Mouse (Mus musculus) forebrain, embryonic 12.5 days (tissue): ENCODE results near the gene Cirbp. TPM values are rescaled to one million over a fixed set of nuclear protein-coding genes. Genes with fewer than 3 reads are reported as not detected.

Experiments used
- polyA plus RNA-seq: library from polyadenylated mRNA; unstranded; fragments of >200 nt; fragmentation: Nextera tagmentation; extraction: Ambion mirVana; gene quantifications from 2 replicates; pipeline ENCODE4 v1.2.1, GENCODE M21; 2016

Cirbp gene
- polyA plus RNA-seq, 1 experiment from 2014 or later, result 240 TPM

Other genes with a start within 250 kb of the Cirbp start
- gene Kiss1r, start 249.0 kb upstream of the Cirbp start, polyA plus RNA-seq, result 0.96 and 1.1 TPM in 2 replicates
- 162 and 173 TPM in 2 replicates for gene R3hdm4, start 244.8 kb upstream of the Cirbp start, polyA plus RNA-seq
- gene Arid3a, start 238.9 kb upstream of the Cirbp start, polyA plus RNA-seq, result 4.5 and 4.7 TPM in 2 replicates
- 94.4 and 96.0 TPM in 2 replicates for gene Wdr18, start 205.8 kb upstream of the Cirbp start, polyA plus RNA-seq
- 0.46 TPM in 2 replicates for gene Grin3b, start 195.3 kb upstream of the Cirbp start, polyA plus RNA-seq
- 14.7 and 19.2 TPM in 2 replicates for gene Tmem259, start 181.7 kb upstream of the Cirbp start, polyA plus RNA-seq
- 85.5 and 115 TPM in 2 replicates for gene Cnn2, start 177.4 kb upstream of the Cirbp start, polyA plus RNA-seq
- 5.8 and 5.9 TPM in 2 replicates for gene Abca7, start 169.5 kb upstream of the Cirbp start, polyA plus RNA-seq
- 3.4 and 3.6 TPM in 2 replicates for gene Arhgap45, start 149.3 kb upstream of the Cirbp start, polyA plus RNA-seq
- gene Polr2e, start 126.2 kb upstream of the Cirbp start, polyA plus RNA-seq, result 183 and 184 TPM in 2 replicates
- gene Gpx4, start 118.8 kb upstream of the Cirbp start, polyA plus RNA-seq, result 434 and 458 TPM in 2 replicates
- 14.8 and 16.4 TPM in 2 replicates for gene Sbno2, start 60.4 kb upstream of the Cirbp start, polyA plus RNA-seq
- gene Stk11, start 50.2 kb upstream of the Cirbp start, polyA plus RNA-seq, result 20.8 and 23.2 TPM in 2 replicates
- gene Atp5d, start 27.4 kb upstream of the Cirbp start, polyA plus RNA-seq, result 405 and 428 TPM in 2 replicates
- 13.2 and 13.8 TPM in 2 replicates for gene Cbarp, start 25.1 kb upstream of the Cirbp start, polyA plus RNA-seq
- 45.0 and 50.3 TPM in 2 replicates for gene Midn, start 17.7 kb upstream of the Cirbp start, polyA plus RNA-seq
- gene 1600002K03Rik, start 7.0 kb downstream of the Cirbp start, polyA plus RNA-seq, result 11.1 and 11.6 TPM in 2 replicates
- 36.4 and 48.9 TPM in 2 replicates for gene Efna2, start 13.5 kb downstream of the Cirbp start, polyA plus RNA-seq
- 55.5 and 58.4 TPM in 2 replicates for gene Mum1, start 60.4 kb downstream of the Cirbp start, polyA plus RNA-seq
- gene Ndufs7, start 83.1 kb downstream of the Cirbp start, polyA plus RNA-seq, result 201 and 216 TPM in 2 replicates
- 15.9 and 19.0 TPM in 2 replicates for gene Gamt, start 95.0 kb downstream of the Cirbp start, polyA plus RNA-seq
- 65.1 and 69.7 TPM in 2 replicates for gene Dazap1, start 95.5 kb downstream of the Cirbp start, polyA plus RNA-seq
- 708 and 760 TPM in 2 replicates for gene Rps15, start 126.5 kb downstream of the Cirbp start, polyA plus RNA-seq
- 144 and 165 TPM in 2 replicates for gene Apc2, start 130.0 kb downstream of the Cirbp start, polyA plus RNA-seq
- gene 2310011J03Rik, start 154.6 kb downstream of the Cirbp start, polyA plus RNA-seq, result 42.6 and 44.4 TPM in 2 replicates
- 3.7 and 3.8 TPM in 2 replicates for gene Pcsk4, start 163.5 kb downstream of the Cirbp start, polyA plus RNA-seq
- gene Reep6, start 164.0 kb downstream of the Cirbp start, polyA plus RNA-seq, result 4.1 and 4.4 TPM in 2 replicates
- gene Adamtsl5, start 182.4 kb downstream of the Cirbp start, polyA plus RNA-seq, result 0.17 and 0.55 TPM in 2 replicates
- gene Plk5, start 190.5 kb downstream of the Cirbp start, polyA plus RNA-seq, result 0.23 and 0.40 TPM in 2 replicates
- 17.3 and 21.3 TPM in 2 replicates for gene Mex3d, start 221.7 kb downstream of the Cirbp start, polyA plus RNA-seq
- gene Mbd3, start 233.6 kb downstream of the Cirbp start, polyA plus RNA-seq, result 312 and 327 TPM in 2 replicates
- gene Uqcr11, start 240.8 kb downstream of the Cirbp start, polyA plus RNA-seq, result 371 and 400 TPM in 2 replicates